Mouse (Mus musculus): ENCODE measurements around the gene Mapk8ip2. TPM values are rescaled to one million over a fixed set of nuclear protein-coding genes. Genes with fewer than 3 reads are reported as not detected.

The Mapk8ip2 gene
- total and polyA plus RNA-seq, 3 experiments, result 0.01 to 0.04 TPM; not detected in 1

DNA sequence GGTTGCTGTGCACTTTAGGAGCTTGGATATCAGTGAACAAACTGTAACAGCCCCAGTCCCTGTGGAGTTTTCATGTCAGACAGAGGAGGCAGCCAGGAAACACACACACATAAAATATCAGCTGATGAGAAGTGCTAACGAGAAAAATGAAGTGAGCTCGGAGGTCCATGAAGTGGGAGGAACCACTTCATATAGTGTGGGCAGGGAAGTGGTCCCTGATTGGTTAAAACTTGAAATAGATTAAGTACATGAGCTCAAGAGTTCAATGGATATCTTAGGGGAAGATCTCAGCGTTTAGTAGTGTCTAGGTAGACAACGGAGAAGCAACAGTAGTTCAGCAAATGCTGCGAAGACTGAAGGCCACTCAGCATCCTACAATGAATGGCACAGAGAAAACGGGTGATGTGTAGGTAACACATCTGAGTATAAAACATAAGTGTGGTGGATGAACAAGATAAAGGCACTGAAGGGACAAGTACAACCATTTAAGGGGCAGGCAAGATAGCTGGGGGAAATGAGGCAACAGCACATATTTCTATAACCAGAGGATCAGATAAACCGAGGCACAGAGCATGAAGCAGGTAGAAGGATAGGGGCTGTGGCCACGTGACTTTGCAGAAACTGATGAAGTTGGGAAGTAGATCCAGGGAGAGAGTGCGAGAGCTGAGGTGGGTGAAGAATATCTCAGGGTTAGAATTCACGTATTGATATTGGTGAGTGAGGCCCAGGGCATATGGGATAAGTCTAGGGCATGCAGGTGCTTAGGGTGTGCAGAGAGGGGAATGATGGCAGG is 48.7 kb upstream of the Mapk8ip2 start (continued):
- TF ChIP-seq NELFE (IDR thresholded peaks at IDR 0.05; ENCODE audit: low read depth, low read length) (peak; percentile 38; the same call in 1 of the 2 replicates), RAD21 (IDR thresholded peaks at IDR 0.05; ENCODE audit: low read depth, low read length) (no peak), TBP (IDR thresholded peaks at IDR 0.05; ENCODE audit: low read depth, low read length) (peak; percentile 65), CTCF (IDR thresholded peaks at IDR 0.05 in 2 of 3, conservative IDR thresholded peaks at IDR 0.05 in 1 of 3; ENCODE audit: control insufficient read depth in 1 of 3, insufficient read depth in 1 of 3, low read depth in 2 of 3, low read length in 3 of 3, poor library complexity in 1 of 3, severe bottlenecking in 1 of 3) (no peak)

DNA sequence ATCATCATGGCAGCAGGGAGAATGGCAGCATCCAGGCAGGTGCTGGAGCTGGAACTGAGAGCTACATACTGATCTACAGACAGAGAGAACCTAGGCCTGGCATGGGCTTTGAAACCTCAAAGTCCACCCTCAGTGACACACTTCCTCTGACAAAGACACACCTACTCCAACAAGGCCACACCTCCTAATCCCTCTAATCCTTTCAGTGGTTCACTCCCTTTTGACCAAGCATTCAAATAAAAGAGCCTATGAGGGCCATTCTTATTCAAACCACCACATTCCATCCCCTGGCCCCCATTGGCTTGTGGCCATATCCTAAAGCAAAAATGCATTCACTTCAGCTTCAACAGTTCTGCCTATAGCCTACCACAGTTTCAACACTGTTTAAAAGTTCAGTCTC is 47.0 kb upstream of the Mapk8ip2 start:
- Histone ChIP-seq H3K9me3 (replicated peaks; ENCODE audit: insufficient read depth, low read length) (no peaks in the 10 kb centered on the region), H3K79me2 (ENCODE audit: control insufficient read depth, insufficient read depth, low read length, poor library complexity) (no peaks in the 10 kb centered on the region), H3K4me3 (ENCODE audit: control insufficient read depth in 1 of 2, insufficient read depth in 1 of 2, low read depth in 2 of 2, low read length in 2 of 2) (no peak overlapping the region), H3K27ac (ENCODE audit: control insufficient read depth, low read depth, low read length) (no peak overlapping the region), H3K4me1 (ENCODE audit: control insufficient read depth in 1 of 2, insufficient read depth in 2 of 2, low read length in 2 of 2) (peaks cover 15 to 22% of the 10 kb centered on the region in 2 experiments), H3K36me3 (ENCODE audit: control insufficient read depth in 1 of 2, insufficient read depth in 2 of 2, low read length in 2 of 2) (peaks cover 0 to 17% of the 10 kb centered on the region in 2 experiments; a peak in 2 of 4 replicates), H3K27me3 (ENCODE audit: control insufficient read depth in 1 of 2, insufficient read depth in 2 of 2, low read length in 2 of 2) (no peaks in the 10 kb centered on the region), H3K9ac (ENCODE audit: control insufficient read depth, low read depth, low read length, poor library complexity, severe bottlenecking) (no peak overlapping the region)
- peak; percentile 30 for DNase-seq (ENCODE audit: low read depth, low spot score)
- no peak for TF ChIP-seq USF1 (IDR thresholded peaks at IDR 0.05; ENCODE audit: low read depth, low read length)
- no peak for TF ChIP-seq ZKSCAN1 (IDR thresholded peaks at IDR 0.05; ENCODE audit: low read depth, low read length)

DNA sequence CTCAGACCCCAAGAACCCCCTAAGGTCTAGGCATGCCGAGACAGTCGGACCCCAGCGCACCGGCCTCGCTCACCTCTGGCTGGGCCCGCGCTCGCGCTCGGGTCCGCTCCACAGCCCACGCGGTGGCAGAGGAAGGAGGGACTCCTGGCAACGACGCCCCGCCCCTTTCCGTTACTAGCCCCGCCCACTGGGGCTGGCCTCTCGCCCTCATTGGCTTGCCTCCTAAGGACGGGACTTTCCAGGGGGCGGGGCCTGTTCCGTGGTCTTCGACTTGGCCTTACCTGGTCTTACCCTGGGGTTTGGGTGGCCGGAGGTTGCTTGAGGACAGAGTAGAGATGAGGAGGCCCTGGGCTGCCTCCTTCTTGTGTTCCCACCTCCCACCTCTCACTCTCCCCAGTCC is 43.6 kb upstream of the Mapk8ip2 start, which contains the start of gene Syce3:
TSS of gene Syce3 (minus strand) at position 386 of the 400 bp plus-strand sequence.
- Histone ChIP-seq H3K27ac (ENCODE audit: control insufficient read depth, low read depth, low read length) (no peak within 1 kb of the TSS), H3K36me3 (ENCODE audit: control insufficient read depth in 1 of 2, insufficient read depth in 2 of 2, low read length in 2 of 2) (peaks cover 0 to 6% of the 10 kb centered on the region in 2 experiments; a peak in 2 of 4 replicates), H3K79me2 (ENCODE audit: control insufficient read depth, insufficient read depth, low read length, poor library complexity) (no peaks in the 10 kb centered on the region), H3K4me3 (ENCODE audit: control insufficient read depth in 1 of 2, insufficient read depth in 1 of 2, low read depth in 2 of 2, low read length in 2 of 2) (no peak within 1 kb of the TSS), H3K9me3 (replicated peaks; ENCODE audit: insufficient read depth, low read length) (no peaks in the 10 kb centered on the region), H3K27me3 (ENCODE audit: control insufficient read depth in 1 of 2, insufficient read depth in 2 of 2, low read length in 2 of 2) (no peaks in the 10 kb centered on the region), H3K9ac (ENCODE audit: control insufficient read depth, low read depth, low read length, poor library complexity, severe bottlenecking) (no peak within 1 kb of the TSS), H3K4me1 (ENCODE audit: control insufficient read depth in 1 of 2, insufficient read depth in 2 of 2, low read length in 2 of 2) (peaks cover 7 to 13% of the 10 kb centered on the region in 2 experiments; a peak in 3 of 4 replicates)
- TF ChIP-seq EP300 (IDR thresholded peaks at IDR 0.05; ENCODE audit: low read depth in 1 of 2, low read length in 2 of 2), result no peak
- no peak for TF ChIP-seq MEF2A (IDR thresholded peaks at IDR 0.05; ENCODE audit: extremely low read depth, insufficient replicate concordance, low read depth, low read length, poor library complexity, severe bottlenecking)
- no peak for TF ChIP-seq NELFE (IDR thresholded peaks at IDR 0.05; ENCODE audit: low read depth, low read length)
- no peak for TF ChIP-seq E2F4 (IDR thresholded peaks at IDR 0.05; ENCODE audit: borderline replicate concordance, low read depth, low read length)
- no peak for TF ChIP-seq ZNF384 (IDR thresholded peaks at IDR 0.05; ENCODE audit: low read depth, low read length)
- TF ChIP-seq MAFK (IDR thresholded peaks at IDR 0.05; ENCODE audit: borderline replicate concordance, low read depth, low read length), result no peak
- no peak for TF ChIP-seq CHD2 (IDR thresholded peaks at IDR 0.05; ENCODE audit: low read length)
- no peak for TF ChIP-seq MAZ (IDR thresholded peaks at IDR 0.05; ENCODE audit: low read depth, low read length)
- no peak for TF ChIP-seq JUND (IDR thresholded peaks at IDR 0.05; ENCODE audit: low read depth, low read length)
- no peak for TF ChIP-seq POLR2AphosphoS2 (IDR thresholded peaks at IDR 0.05; ENCODE audit: low read length)
- TF ChIP-seq RCOR1 (IDR thresholded peaks at IDR 0.05; ENCODE audit: low read depth, low read length), result no peak
- TF ChIP-seq GATA1 (IDR thresholded peaks at IDR 0.05; ENCODE audit: low read depth, low read length), result no peak
- TF ChIP-seq CHD1 (IDR thresholded peaks at IDR 0.05; ENCODE audit: low read depth, low read length), result no peak
- no peak for TF ChIP-seq ETS1 (IDR thresholded peaks at IDR 0.05; ENCODE audit: low read depth, low read length)
- no peak for TF ChIP-seq RAD21 (IDR thresholded peaks at IDR 0.05; ENCODE audit: low read depth, low read length)
- DNase-seq (ENCODE audit: low read depth, low spot score), result no peak
